Comparison of ENCODE assay signal across 18 mouse cellular contexts in the genomic region with DNA sequence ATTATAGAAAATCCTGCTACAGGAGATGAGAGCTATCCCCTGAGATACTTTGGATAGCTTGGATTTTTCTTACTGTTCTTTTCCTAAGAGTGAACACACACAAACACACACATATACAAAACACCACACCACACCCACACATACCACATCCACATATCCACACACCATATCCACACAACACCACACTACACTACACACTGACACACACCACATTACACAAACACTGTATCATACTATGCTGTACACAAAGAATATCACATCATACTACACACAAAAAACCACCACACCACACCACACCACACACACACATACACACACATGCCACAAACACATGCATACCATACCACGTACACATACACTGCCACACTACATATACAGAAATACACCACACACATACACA.
"Had no signal": no experiment of that assay in that cellular context is flagged by ENCODE, and none has a peak within 500 bp of the region (broad histone marks: within the 10 kb centered on the region; RNA-seq: fewer than 3 reads in every experiment).

No protein-coding gene starts in this region.

- H3K4me1 ChIP-seq: liver, embryonic 13.5 days; midbrain, embryonic 15.5 days had no signal

- H3K9me3 ChIP-seq: liver, embryonic 13.5 days; midbrain, embryonic 10.5 days; midbrain, embryonic 15.5 days; neural tube, embryonic 12.5 days; neural tube, embryonic 15.5 days had no signal

- H3K9ac ChIP-seq: liver, embryonic 13.5 days; midbrain, embryonic 15.5 days; neural tube, embryonic 12.5 days; neural tube, embryonic 15.5 days had no signal

- H3K4me3 ChIP-seq: liver, embryonic 13.5 days; midbrain, embryonic 10.5 days; midbrain, embryonic 15.5 days; neural tube, embryonic 12.5 days; neural tube, embryonic 15.5 days had no signal

- H3K4me2 ChIP-seq: liver, embryonic 13.5 days; midbrain, embryonic 15.5 days; neural tube, embryonic 12.5 days; neural tube, embryonic 15.5 days had no signal

- H3K27me3 ChIP-seq: liver, embryonic 13.5 days; midbrain, embryonic 15.5 days; neural tube, embryonic 12.5 days; neural tube, embryonic 15.5 days had no signal

- H3K36me3 ChIP-seq: liver, embryonic 13.5 days; midbrain, embryonic 10.5 days; midbrain, embryonic 15.5 days; neural tube, embryonic 12.5 days; neural tube, embryonic 15.5 days had no signal

- ATAC-seq: midbrain, embryonic 15.5 days had no signal

- DNase-seq: kidney, adult 9 months; kidney, postnatal 14 days; kidney, postnatal 4 days; liver, embryonic 13.5 days; lung, adult 2 months; lung, postnatal 14 days; lung, postnatal 4 days; right cerebral cortex, adult 18-20 months; right cerebral cortex, postnatal 14 days; right cerebral cortex, postnatal 4 days; thymus, adult 2 months; thymus, postnatal 14 days; thymus, postnatal 4 days had no signal

- H3K27ac ChIP-seq: liver, embryonic 13.5 days; midbrain, embryonic 10.5 days; midbrain, embryonic 15.5 days; neural tube, embryonic 12.5 days; neural tube, embryonic 15.5 days; stomach, postnatal 0 days had no signal
